Mouse (Mus musculus) testis, adult 2 months (tissue): ENCODE results near the gene Hck. TPM values are rescaled to one million over a fixed set of nuclear protein-coding genes. Genes with fewer than 3 reads are reported as not detected.

Experiments
- H3K27ac ChIP-seq: fragments of 200-500 bp; 2 replicates; pipeline ENCODE4 v1.5.1; 2012; ENCODE audit warnings: low read depth, low read length; ENCODE audit not compliant: control insufficient read depth, insufficient read depth
- H3K27me3 ChIP-seq: fragments of 200-500 bp; 2 replicates; pipeline ENCODE4 v1.6.1; 2012; ENCODE audit warnings: mild to moderate bottlenecking, low read length, moderate library complexity; ENCODE audit not compliant: control insufficient read depth, insufficient read depth
- H3K36me3 ChIP-seq: fragments of 200-500 bp; 2 replicates; pipeline ENCODE4 v1.6.1; 2012; ENCODE audit warnings: mild to moderate bottlenecking, low read length; ENCODE audit not compliant: control insufficient read depth, insufficient read depth
- H3K4me1 ChIP-seq: fragments of 200-500 bp; 2 replicates; pipeline ENCODE4 v1.6.1; 2012; ENCODE audit warnings: low read length; ENCODE audit not compliant: control insufficient read depth, insufficient read depth
- H3K4me3 ChIP-seq: fragments of 200-500 bp; 2 replicates; pipeline ENCODE4 v1.5.1; 2012; ENCODE audit warnings: low read depth, mild to moderate bottlenecking, low read length, moderate library complexity, mixed read lengths; ENCODE audit not compliant: control insufficient read depth
- CTCF ChIP-seq: fragments of 200-500 bp; IDR thresholded peaks from 2 replicates; pipeline ENCODE4 v1.5.1; 2012; ENCODE audit warnings: low read depth, mild to moderate bottlenecking, inconsistent platforms, low read length, moderate library complexity; ENCODE audit not compliant: control insufficient read depth, insufficient read depth, insufficient replicate concordance
- POLR2A ChIP-seq: fragments of 200-500 bp; IDR thresholded peaks from 2 replicates; pipeline ENCODE4 v1.6.1; 2012; ENCODE audit warnings: low read depth, mild to moderate bottlenecking, inconsistent platforms, low read length, moderate library complexity; ENCODE audit not compliant: control insufficient read depth
- polyA plus RNA-seq: library from polyadenylated mRNA; depleted of rRNA; stranded (reverse); fragments of >200 nt; gene quantifications from 2 replicates; pipeline ENCODE4 v1.2.3, GENCODE M21; 2012

The Hck gene
- polyA plus RNA-seq, 1 experiment = 0.17 TPM

DNA sequence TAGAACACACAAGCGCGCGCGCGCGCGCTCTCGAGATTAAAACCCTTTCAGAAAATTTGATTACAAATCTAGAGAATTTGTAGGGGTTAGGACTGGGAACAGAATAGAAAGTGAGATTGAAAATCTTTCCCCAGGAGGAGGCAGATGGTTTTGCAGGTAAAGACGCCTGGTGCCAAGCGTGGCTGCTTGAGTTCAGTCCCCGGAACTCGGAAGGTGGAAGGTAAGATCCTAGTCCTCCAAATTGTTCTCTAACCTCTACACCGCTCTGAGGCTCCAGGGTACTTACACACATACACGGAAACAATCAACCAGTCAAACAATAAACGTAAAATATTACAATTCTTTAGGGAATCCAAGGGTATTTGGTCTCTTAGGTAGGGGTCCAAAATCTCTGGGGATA is 466 bp upstream of the Hck start:
- TF ChIP-seq CTCF (no peak), POLR2A (no peak)
- H3K27me3 ChIP-seq = no peaks in the 10 kb centered on the region
- no peak overlapping the region for H3K27ac ChIP-seq
- peaks cover 11% of the 10 kb centered on the region for H3K4me1 ChIP-seq
- no peaks in the 10 kb centered on the region for H3K36me3 ChIP-seq
- no peak overlapping the region for H3K4me3 ChIP-seq

DNA sequence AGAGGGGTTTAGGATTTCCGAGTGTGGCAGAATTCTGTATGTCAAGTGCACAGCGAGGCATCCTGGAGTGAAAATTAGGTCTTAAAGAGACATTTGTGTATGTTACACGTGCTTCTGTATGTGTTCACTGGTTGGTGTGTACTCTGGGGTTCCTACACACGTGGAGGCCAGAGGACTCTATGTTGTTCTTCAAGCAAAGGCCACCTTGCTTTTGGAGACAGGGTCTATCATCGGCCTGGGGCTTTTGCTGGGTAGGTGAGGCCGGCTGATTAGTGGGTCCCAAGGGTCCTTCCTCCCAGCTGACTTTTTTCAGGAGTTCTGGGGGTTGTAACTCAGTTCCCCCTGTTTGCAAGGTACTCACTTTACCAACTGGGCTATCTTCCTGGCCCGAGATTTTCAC is 1.3 kb downstream of the Hck start:
- TF ChIP-seq POLR2A (no peak), CTCF (no peak)
- Histone ChIP-seq H3K27me3 (no peaks in the 10 kb centered on the region), H3K27ac (no peak overlapping the region), H3K4me1 (peaks cover 11% of the 10 kb centered on the region), H3K36me3 (no peaks in the 10 kb centered on the region), H3K4me3 (no peak overlapping the region)

DNA sequence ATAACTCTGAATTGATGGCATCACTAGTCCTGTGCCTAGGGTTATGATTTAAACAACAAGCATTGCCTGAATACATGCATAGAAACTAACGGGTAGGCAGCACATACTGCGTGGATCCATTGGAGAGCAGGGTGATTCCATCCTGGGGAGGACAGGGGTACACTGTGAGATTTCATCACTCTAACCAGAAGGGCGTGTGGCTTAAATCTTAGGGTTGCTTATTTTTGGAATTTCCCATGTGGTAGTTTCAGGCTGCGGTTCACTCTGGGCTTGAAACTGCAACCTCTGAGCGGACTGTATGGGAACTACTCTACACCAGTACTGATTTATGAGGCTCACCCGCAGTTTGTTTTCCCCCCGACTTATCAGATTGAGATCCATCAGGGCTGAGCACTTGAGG is 3.0 kb downstream of the Hck start:
- Histone ChIP-seq H3K27ac (no peak overlapping the region), H3K27me3 (no peaks in the 10 kb centered on the region), H3K36me3 (no peaks in the 10 kb centered on the region), H3K4me3 (no peak overlapping the region), H3K4me1 (peaks cover 11% of the 10 kb centered on the region)
- TF ChIP-seq CTCF (no peak), POLR2A (no peak)

DNA sequence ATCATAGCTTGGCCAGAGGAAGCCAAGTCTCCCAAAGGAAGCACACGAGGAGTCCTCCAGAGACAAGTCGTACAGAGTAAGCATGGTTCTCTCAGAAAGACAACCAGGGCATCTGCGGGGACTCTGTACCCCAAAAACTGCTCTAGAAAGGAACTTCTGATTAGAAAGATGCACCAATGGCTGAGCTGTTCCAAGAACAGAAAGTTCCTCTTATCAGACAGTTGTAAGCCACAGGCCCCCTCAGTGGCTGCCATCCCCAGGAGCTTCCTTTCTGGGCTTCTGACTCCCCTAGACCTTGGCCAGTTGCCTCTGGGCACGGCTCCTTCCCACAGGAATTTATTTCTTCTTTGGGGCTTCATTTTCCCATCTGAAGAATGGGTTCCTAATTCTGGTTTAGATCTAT is 7.4 kb downstream of the Hck start:
- Histone ChIP-seq H3K4me3 (no peak overlapping the region), H3K4me1 (no peaks in the 10 kb centered on the region), H3K36me3 (no peaks in the 10 kb centered on the region), H3K27me3 (no peaks in the 10 kb centered on the region), H3K27ac (no peak overlapping the region)
- TF ChIP-seq CTCF (no peak), POLR2A (no peak)

DNA sequence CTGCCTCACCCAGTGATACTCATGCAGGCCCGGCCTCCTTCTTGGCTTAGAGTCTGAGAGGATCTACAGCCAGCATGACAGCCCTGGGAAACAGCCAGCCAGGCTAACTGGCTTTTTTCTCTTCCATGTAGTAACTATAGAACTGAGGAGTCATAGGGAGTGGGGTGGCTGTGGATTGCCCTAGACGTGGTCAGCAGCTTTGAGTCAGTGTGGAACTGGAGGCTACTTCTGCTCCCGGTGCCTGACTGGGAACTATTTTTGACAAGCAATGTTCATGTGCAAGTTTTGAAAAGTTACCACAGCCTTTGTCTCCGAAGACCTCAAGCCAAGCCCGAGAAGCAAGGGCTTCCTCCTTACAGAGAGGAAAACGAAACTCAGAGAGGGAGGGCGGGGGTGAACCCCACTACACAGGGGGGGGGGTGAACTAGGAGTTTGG is 8.8 kb downstream of the Hck start:
- Histone ChIP-seq H3K36me3 (no peaks in the 10 kb centered on the region), H3K27me3 (no peaks in the 10 kb centered on the region), H3K4me1 (no peaks in the 10 kb centered on the region), H3K4me3 (no peak overlapping the region), H3K27ac (no peak overlapping the region)
- TF ChIP-seq CTCF (no peak), POLR2A (no peak)

DNA sequence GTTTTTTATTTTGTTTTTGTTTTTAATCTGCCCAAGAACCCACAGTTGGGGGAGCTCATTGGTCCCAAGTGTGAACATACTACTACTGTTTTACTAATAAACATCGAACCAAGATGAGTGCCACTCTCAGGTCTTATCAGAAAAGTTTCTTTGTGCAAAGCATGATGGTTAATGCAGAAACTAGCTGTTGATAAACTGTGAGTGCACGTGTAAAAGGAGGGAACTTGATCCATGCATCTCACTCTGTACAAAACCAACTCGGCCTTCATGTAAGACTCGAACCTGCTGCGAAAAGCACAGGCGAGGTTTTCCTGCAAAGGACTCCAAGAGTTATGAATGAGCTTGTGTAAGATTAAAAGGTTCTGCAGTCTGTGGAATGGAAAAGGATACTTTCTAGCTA is 11.2 kb downstream of the Hck start:
- no peaks in the 10 kb centered on the region for H3K27me3 ChIP-seq
- no peaks in the 10 kb centered on the region for H3K36me3 ChIP-seq
- no peak overlapping the region for H3K27ac ChIP-seq
- TF ChIP-seq POLR2A = no peak
- TF ChIP-seq CTCF = no peak
- no peak overlapping the region for H3K4me3 ChIP-seq
- no peaks in the 10 kb centered on the region for H3K4me1 ChIP-seq

DNA sequence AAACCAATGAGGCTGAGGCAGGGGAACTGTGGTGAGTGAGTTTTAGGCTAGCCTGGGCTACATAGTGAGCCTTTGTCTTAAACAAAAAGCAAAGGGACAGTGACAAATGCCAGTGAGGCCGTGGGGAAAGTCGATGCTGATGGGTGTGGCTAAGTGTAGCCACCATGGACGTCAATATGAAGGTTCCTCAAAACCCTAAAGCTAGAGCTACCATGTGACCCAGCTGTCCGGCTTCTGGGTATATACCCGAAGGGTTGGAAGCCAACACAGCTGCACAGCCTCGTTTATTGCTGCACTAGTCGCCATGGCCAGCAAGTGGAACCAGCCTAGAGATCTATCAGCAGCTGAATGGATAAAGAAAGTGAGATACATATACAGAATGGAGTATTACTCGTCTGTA is 11.9 kb downstream of the Hck start:
- TF ChIP-seq CTCF = no peak
- no peak for TF ChIP-seq POLR2A
- H3K4me3 ChIP-seq = no peak overlapping the region

More for the DNA sequence above, 11.9 kb downstream of the Hck start:
- H3K36me3 ChIP-seq = no peaks in the 10 kb centered on the region
- H3K27me3 ChIP-seq = no peaks in the 10 kb centered on the region
- H3K27ac ChIP-seq = no peak overlapping the region
- no peaks in the 10 kb centered on the region for H3K4me1 ChIP-seq
